Mouse (Mus musculus) forebrain, embryonic 13.5 days (tissue): ENCODE data around the gene Ccl27a. TPM values are rescaled to one million over a fixed set of nuclear protein-coding genes. Genes with fewer than 3 reads are reported as not detected.
"Not testable (repeated sequence)": the region's sequence is repeated elsewhere in the genome, so short reads cannot be mapped to it uniquely, and the experiment has no call there.

Experiments used
- ATAC-seq: fragments of 200-750 bp; cut with Nextera tagmentation; 2 replicates; pipeline ENCODE4 v1.8.0; 2017
- H3K27ac ChIP-seq: fragments of 300-500 bp; sonication (generic); 2 replicates; pipeline ENCODE4 v1.5.1; 2015; ENCODE audit warnings: inconsistent platforms, mild to moderate bottlenecking, moderate library complexity
- H3K27me3 ChIP-seq: fragments of 300-500 bp; sonication (generic); 2 replicates; pipeline ENCODE4 v1.6.1; 2015; ENCODE audit warnings: mild to moderate bottlenecking, inconsistent platforms
- H3K36me3 ChIP-seq: fragments of 300-500 bp; sonication (generic); 2 replicates; pipeline ENCODE4 v1.6.1; 2015; ENCODE audit warnings: mild to moderate bottlenecking, inconsistent platforms; ENCODE audit not compliant: poor library complexity, severe bottlenecking
- H3K4me1 ChIP-seq: fragments of 300-500 bp; sonication (generic); 2 replicates; pipeline ENCODE4 v1.6.1; 2015; ENCODE audit warnings: inconsistent platforms
- H3K4me2 ChIP-seq: fragments of 300-500 bp; sonication (generic); 2 replicates; pipeline ENCODE4 v1.6.1; 2015; ENCODE audit warnings: inconsistent platforms, mild to moderate bottlenecking, moderate library complexity
- H3K4me3 ChIP-seq: fragments of 300-500 bp; sonication (generic); 2 replicates; pipeline ENCODE4 v1.5.1; 2015; ENCODE audit warnings: mild to moderate bottlenecking, inconsistent platforms
- H3K9ac ChIP-seq: fragments of 300-500 bp; sonication (generic); 2 replicates; pipeline ENCODE4 v1.6.1; 2015; ENCODE audit warnings: mild to moderate bottlenecking, inconsistent platforms
- H3K9me3 ChIP-seq: fragments of 300-500 bp; sonication (generic); replicated peaks from 2 replicates; pipeline ENCODE4 v1.6.1; 2016; ENCODE audit warnings: inconsistent platforms
- WGBS: fragments of 180-500 bp; shearing (Covaris S2); methylation state at CpG from one replicate; pipeline ENCODE4 v1.1.7; 2015; 5-methylcytosine and 5-hydroxymethylcytosine counted together
- polyA plus RNA-seq: library from polyadenylated mRNA; unstranded; fragments of >200 nt; fragmentation: Nextera tagmentation; extraction: Ambion mirVana; gene quantifications from 2 replicates; pipeline ENCODE4 v1.2.1, GENCODE M21; 2015

The Ccl27a gene
- 159 and 175 TPM in 2 replicates for polyA plus RNA-seq

DNA sequence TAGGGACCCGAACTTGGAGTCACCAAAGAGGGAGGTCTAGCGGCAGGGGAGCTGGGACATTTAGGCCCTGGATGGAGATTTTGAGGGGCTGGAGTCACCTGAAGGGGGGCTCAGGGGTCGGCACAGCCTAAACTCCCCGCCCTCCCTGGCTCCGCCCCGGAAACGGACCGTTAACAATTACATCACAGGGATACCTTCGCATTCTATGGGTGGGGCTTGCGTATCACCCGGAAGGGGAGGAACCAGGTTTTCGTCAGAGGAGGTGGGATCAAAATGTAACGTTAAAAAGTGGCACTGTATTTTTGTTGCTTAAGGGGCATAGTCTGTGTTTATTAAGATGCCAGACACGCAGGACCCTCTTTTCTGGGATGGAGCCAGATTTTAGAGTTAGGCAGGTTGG lies at the start of gene Ccl27a:
Ccl27a (minus strand) TSS at position 246 of the 400 bp plus-strand sequence.
- H3K9me3 ChIP-seq, H3K27ac ChIP-seq, H3K36me3 ChIP-seq, ATAC-seq, H3K4me1 ChIP-seq, H3K27me3 ChIP-seq: not testable (repeated sequence)
- H3K4me3 ChIP-seq: peak within 1 kb of the TSS; percentile 49
- peak within 1 kb of the TSS; percentile 58 for H3K4me2 ChIP-seq
- peak within 1 kb of the TSS; percentile 61 for H3K9ac ChIP-seq
- WGBS: under 1% methylated on average over 12 of the region's 14 CpGs

DNA sequence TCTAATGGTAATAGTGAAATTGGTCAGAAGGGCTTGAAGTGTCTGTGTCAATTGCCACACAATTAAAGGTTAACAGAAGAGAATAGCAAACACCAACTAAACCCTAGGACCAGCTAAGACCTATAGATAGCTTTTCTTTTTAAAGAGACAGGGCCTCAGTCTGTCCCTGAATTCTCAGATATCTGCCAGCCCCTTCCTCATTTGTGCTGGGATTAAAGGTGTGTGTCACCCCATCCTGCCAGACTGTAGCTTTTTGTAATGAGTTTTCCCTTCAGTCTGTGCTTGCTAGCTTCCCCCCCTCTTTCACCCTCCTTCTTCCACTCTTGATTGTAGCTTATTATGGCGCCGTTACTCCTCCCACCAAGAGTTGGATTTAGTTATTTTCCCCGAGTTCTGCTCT lies 9.2 kb upstream of the Ccl27a start:
- not testable (repeated sequence) for H3K9me3 ChIP-seq, H3K4me2 ChIP-seq, ATAC-seq, H3K4me3 ChIP-seq, H3K27ac ChIP-seq, H3K27me3 ChIP-seq, H3K4me1 ChIP-seq, H3K36me3 ChIP-seq, H3K9ac ChIP-seq
- 12% methylated on average over 3 of the region's 3 CpGs for WGBS

DNA sequence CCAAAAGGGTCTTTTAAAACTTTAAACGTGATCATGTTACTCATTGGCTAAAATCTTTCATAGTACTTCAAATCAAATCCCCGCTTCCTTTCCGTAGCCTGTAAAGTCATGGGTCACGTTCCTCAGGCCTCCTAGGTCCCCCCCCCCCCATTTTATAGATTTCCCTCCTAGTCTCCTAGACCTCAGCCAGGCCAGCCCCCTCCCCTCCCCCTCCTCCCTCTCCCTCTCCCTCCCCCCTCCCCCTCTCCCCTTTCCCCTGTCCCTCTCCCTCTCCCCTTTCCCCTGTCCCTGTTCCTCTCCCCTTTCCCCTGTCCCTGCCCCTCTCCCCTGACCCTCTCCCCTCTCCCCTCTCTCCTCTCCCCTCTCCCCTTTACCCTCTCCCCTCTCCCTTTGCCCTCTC lies 8.7 kb upstream of the Ccl27a start:
- H3K4me1 ChIP-seq, H3K27me3 ChIP-seq, H3K27ac ChIP-seq, H3K9me3 ChIP-seq, H3K4me3 ChIP-seq, H3K9ac ChIP-seq, ATAC-seq, H3K4me2 ChIP-seq, H3K36me3 ChIP-seq: not testable (repeated sequence)
- WGBS: 32% methylated on average over 4 of the region's 4 CpGs

DNA sequence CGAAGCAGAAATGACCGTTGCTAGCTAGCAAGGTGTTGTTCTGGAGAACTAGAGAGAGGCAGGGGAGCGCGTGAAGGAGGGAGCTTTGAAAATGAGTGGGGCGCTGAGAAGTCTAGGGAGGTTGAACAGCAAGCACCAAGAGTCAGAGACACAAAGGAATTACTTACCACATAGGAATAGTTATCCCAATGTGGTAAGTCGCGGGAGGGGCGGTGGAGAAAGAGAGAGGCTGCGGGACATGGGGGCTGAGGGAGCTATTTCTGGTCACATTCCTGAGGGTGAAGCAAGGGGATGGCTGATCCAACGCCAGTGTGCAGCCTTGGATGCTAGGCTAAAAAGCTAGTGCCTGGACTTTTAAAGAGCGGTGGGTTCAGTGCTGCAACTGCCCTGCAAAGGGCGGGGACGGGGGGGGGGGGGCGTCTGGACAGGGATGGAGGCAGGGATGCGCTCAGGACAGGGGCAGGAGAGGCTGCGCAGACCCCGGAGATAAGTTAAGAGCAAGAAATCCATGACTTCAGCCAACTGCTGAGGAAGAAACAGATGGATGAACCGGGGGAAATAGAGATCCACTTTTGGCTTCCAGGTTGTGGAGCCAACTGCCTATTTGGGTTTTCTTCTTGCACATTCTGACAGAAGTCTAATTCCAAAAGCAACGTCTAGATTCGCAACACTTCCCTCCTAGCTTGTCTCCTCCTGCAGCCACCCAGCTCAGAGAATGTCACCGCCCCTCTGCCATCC lies 7.9 kb upstream of the Ccl27a start:
- not testable (repeated sequence) for H3K9ac ChIP-seq, H3K4me3 ChIP-seq, H3K27ac ChIP-seq, H3K9me3 ChIP-seq, H3K27me3 ChIP-seq, H3K36me3 ChIP-seq, H3K4me1 ChIP-seq, ATAC-seq, H3K4me2 ChIP-seq
- 22% methylated on average over 14 of the region's 21 CpGs for WGBS

- not testable (repeated sequence) for H3K4me2 ChIP-seq, H3K4me1 ChIP-seq, H3K9me3 ChIP-seq, H3K27me3 ChIP-seq, H3K4me3 ChIP-seq, H3K9ac ChIP-seq, H3K36me3 ChIP-seq, ATAC-seq, H3K27ac ChIP-seq
- WGBS: 21% methylated on average over 9 of the region's 9 CpGs
Observed at GRCm38 (mm10) chr4:41781271-41781670, 7.2 kb upstream of the Ccl27a start.

- H3K36me3 ChIP-seq, ATAC-seq, H3K4me1 ChIP-seq, H3K4me3 ChIP-seq, H3K9me3 ChIP-seq, H3K9ac ChIP-seq, H3K4me2 ChIP-seq, H3K27me3 ChIP-seq, H3K27ac ChIP-seq: not testable (repeated sequence)
- WGBS: 93% methylated on average over 1 of the region's 1 CpGs
Observed at GRCm38 (mm10) chr4:41775840-41776239, 1.8 kb upstream of the Ccl27a start.

DNA sequence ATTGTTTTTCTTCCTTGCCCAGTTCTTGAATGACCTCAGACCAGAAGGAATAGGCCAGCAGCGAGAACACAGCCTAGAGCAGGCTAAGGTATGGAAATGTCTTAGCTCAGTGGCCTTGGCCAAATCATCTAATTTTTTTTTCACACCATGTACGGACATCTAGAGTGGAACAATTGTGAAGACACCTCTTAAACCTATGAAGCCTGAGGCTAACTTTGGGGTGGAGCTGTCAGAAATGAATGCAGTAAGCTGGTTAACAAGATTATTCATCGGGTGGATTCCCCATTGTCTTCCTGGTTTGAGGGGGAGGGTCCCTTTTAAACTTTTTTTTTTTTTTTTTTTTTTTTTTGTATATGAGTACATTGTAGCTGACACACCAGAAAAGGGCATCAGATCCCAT lies 459 bp upstream of the Ccl27a start:
- not testable (repeated sequence) for H3K9ac ChIP-seq, ATAC-seq, H3K4me1 ChIP-seq, H3K27ac ChIP-seq, H3K36me3 ChIP-seq, H3K27me3 ChIP-seq, H3K9me3 ChIP-seq
- Histone ChIP-seq H3K4me3 (peak overlapping the region; percentile 49), H3K4me2 (peak overlapping the region; percentile 58)
- WGBS: 60% methylated on average over 3 of the region's 3 CpGs

- not testable (repeated sequence) for ATAC-seq, H3K27ac ChIP-seq, H3K9me3 ChIP-seq, H3K27me3 ChIP-seq, H3K4me1 ChIP-seq, H3K36me3 ChIP-seq
- peak overlapping the region; percentile 61 for H3K9ac ChIP-seq
- H3K4me3 ChIP-seq: peak overlapping the region; percentile 49
- peak overlapping the region; percentile 58 for H3K4me2 ChIP-seq
- 2% methylated on average over 21 of the region's 25 CpGs for WGBS
Observed at GRCm38 (mm10) chr4:41773502-41773901, 545 bp downstream of the Ccl27a start.

DNA sequence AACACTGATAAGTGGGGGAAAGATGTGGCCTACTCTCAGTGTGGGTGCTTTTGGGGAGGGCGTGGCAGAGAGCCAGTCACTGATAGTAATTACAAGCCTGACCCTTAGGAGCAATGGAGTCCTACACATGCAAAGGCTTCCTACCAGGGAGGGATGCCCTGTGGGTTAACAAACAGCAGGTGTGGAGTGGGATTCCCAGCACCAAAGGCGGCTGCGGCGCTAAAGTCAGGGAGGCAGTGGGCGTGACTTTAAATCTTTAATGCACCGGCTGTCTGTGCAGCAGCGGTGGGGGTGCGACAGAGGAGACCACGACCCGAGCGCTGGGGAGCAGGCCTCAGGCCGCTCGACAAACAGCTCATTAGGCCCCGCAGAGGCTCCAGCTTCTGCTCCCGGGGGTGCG lies 1.1 kb downstream of the Ccl27a start:
- not testable (repeated sequence) for H3K4me1 ChIP-seq, H3K9ac ChIP-seq, ATAC-seq, H3K27me3 ChIP-seq, H3K36me3 ChIP-seq, H3K27ac ChIP-seq, H3K9me3 ChIP-seq
- 1% methylated on average over 7 of the region's 16 CpGs for WGBS
- Histone ChIP-seq H3K4me3 (peak overlapping the region; percentile 31), H3K4me2 (peak overlapping the region; percentile 53)

GRCm38 (mm10) chr4:41767301-41767700 lies 6.7 kb downstream of the Ccl27a start:
- H3K9ac ChIP-seq, H3K4me1 ChIP-seq, H3K27me3 ChIP-seq, H3K9me3 ChIP-seq, H3K36me3 ChIP-seq, ATAC-seq, H3K4me3 ChIP-seq, H3K4me2 ChIP-seq, H3K27ac ChIP-seq: not testable (repeated sequence)
- WGBS: 87% methylated on average over 10 of the region's 10 CpGs

GRCm38 (mm10) chr4:41763176-41763575 lies 10.9 kb downstream of the Ccl27a start:
- H3K27ac ChIP-seq, ATAC-seq, H3K4me3 ChIP-seq, H3K9me3 ChIP-seq, H3K36me3 ChIP-seq, H3K9ac ChIP-seq, H3K4me2 ChIP-seq, H3K27me3 ChIP-seq: not testable (repeated sequence)
- peaks cover 36% of the 10 kb centered on the region for H3K4me1 ChIP-seq
- WGBS: 77% methylated on average over 3 of the region's 6 CpGs

DNA sequence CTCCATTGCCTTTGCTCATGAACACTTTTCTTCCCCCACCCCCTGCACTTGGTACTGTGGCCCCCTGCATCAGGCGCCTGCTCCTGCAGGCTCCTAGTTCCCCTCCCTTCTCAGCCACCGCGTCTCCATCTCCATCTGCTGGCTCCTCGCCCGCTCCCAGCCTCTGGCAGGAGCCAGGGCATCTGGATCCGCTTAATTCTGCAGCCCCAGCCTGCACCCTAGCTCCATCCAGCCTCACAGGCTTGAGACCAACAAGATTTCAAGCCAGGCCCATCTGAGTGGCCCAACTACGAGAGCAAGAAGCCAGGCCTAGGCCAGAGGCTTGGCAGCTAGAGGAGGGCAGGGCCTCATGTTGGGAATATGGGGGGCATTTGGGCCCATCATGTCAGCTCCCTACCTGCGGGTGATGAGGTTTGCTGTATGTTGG lies 11.3 kb downstream of the Ccl27a start:
- not testable (repeated sequence) for H3K9me3 ChIP-seq, H3K36me3 ChIP-seq, H3K4me2 ChIP-seq, H3K9ac ChIP-seq, H3K4me3 ChIP-seq, H3K27me3 ChIP-seq, ATAC-seq
- peak overlapping the region; percentile 25; the same call in 1 of the 2 replicates for H3K27ac ChIP-seq
- 48% methylated on average over 8 of the region's 8 CpGs for WGBS
- peaks cover 36% of the 10 kb centered on the region for H3K4me1 ChIP-seq
